Mouse (Mus musculus) heart, embryonic 13.5 days (tissue): Measurements from ENCODE around the gene Pdik1l. TPM values are rescaled to one million over a fixed set of nuclear protein-coding genes. Genes with fewer than 3 reads are reported as not detected.

ENCODE experiments used
- ATAC-seq: fragments of 200-750 bp; cut with Nextera tagmentation; 2 replicates; pipeline ENCODE4 v1.8.0; 2017; ENCODE audit warnings: moderate TSS enrichment; ENCODE audit not compliant: insufficient number of reproducible peaks, low FRiP score, low TSS enrichment; ENCODE audit errors: extremely low read depth
- H3K27ac ChIP-seq: fragments of 300-500 bp; sonication (generic); replicated peaks from 2 replicates; pipeline ENCODE4 v1.5.1; 2015; ENCODE audit warnings: moderate library complexity, mild to moderate bottlenecking, inconsistent platforms
- H3K27me3 ChIP-seq: fragments of 300-500 bp; sonication (generic); replicated peaks from 2 replicates; pipeline ENCODE4 v1.6.1; 2015; ENCODE audit warnings: mild to moderate bottlenecking, inconsistent platforms
- H3K36me3 ChIP-seq: fragments of 300-500 bp; sonication (generic); 2 replicates; pipeline ENCODE4 v1.6.1; 2015; ENCODE audit warnings: mild to moderate bottlenecking, inconsistent platforms
- H3K4me1 ChIP-seq: fragments of 300-500 bp; sonication (generic); 2 replicates; pipeline ENCODE4 v1.6.1; 2015; ENCODE audit warnings: inconsistent platforms
- H3K4me2 ChIP-seq: fragments of 300-500 bp; sonication (generic); 2 replicates; pipeline ENCODE4 v1.6.1; 2015; ENCODE audit warnings: inconsistent platforms, mild to moderate bottlenecking, moderate library complexity
- H3K4me3 ChIP-seq: fragments of 300-500 bp; sonication (generic); 2 replicates; pipeline ENCODE4 v1.5.1; 2015; ENCODE audit warnings: moderate library complexity, mild to moderate bottlenecking, inconsistent platforms
- H3K9ac ChIP-seq: fragments of 300-500 bp; sonication (generic); 2 replicates; pipeline ENCODE4 v1.6.1; 2015; ENCODE audit warnings: inconsistent platforms, mild to moderate bottlenecking, moderate library complexity
- H3K9me3 ChIP-seq: fragments of 300-500 bp; sonication (generic); 2 replicates; pipeline ENCODE4 v1.6.1; 2016; ENCODE audit warnings: inconsistent platforms
- WGBS: fragments of 180-500 bp; shearing (Covaris S2); methylation state at CpG from one replicate; pipeline ENCODE4 v1.1.7; 2015; ENCODE audit warnings: mixed read lengths; 5-methylcytosine and 5-hydroxymethylcytosine counted together
- polyA plus RNA-seq: library from polyadenylated mRNA; unstranded; fragments of >200 nt; fragmentation: Nextera tagmentation; extraction: Ambion mirVana; gene quantifications from 2 replicates; pipeline ENCODE4 v1.2.1, GENCODE M21; 2015

Gene Pdik1l
- polyA plus RNA-seq, 1 experiment from 2014 or later = 13.5 TPM

DNA sequence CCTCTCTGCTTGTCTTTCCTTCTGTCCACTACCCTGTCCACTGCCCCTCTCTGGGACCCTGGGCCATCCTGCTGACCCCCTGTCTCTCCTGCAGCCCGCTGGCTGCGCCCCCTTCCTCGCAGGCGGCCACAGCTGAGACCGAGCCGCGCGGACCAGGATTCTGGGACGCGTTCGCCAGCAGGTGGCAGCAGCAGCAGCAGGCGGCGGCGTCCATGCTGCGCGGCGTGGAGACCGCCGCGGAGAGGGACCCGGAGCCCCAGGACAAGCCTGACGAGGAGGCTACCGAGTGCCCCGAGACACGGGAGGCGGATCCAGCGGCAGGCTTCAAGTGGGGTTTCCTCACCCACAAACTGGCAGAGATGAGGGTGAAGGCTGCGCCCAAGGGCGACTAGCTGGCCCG, 38.0 kb downstream of the Pdik1l start:
- Histone ChIP-seq H3K4me3 (peak overlapping the region; percentile 60), H3K4me2 (peak overlapping the region; percentile 96), H3K36me3 (no peaks in the 10 kb centered on the region), H3K4me1 (peaks cover 62% of the 10 kb centered on the region), H3K27me3 (peaks cover 85% of the 10 kb centered on the region), H3K9ac (peak overlapping the region; percentile 76), H3K27ac (no peak overlapping the region), H3K9me3 (no peaks in the 10 kb centered on the region)
- no peak for ATAC-seq
- under 1% methylated on average over 30 of the region's 30 CpGs for WGBS

DNA sequence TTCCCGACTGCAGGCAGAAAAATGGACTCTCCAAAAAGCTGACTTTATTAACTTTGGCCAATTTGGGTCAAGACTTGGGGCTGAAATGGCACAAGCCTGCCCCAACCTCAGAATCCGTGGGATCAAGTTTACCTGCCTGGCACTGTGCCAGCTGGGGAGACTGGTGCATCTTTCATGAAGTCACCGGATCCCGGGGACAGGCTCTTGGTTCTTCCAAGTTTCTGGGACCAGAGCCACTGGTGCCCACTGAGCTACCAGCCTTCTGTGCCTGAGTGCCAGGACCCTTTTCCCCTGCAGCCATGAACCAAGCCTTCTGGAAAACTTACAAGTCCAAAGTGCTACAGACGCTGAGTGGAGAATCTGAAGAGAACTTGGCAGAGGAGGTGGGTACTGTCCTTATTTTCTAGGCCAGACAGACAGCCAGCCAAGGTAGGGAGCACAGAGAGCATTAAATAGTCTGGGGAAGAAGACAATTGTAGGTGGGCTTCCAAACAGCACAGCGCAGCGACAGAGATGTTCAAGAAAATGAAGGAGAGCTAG, 40.9 kb downstream of the Pdik1l start, which contains the start of gene Gm30191:
Gene Gm30191, plus strand, starts transcription at position 217 of the 540 bp plus-strand sequence.
- Histone ChIP-seq H3K36me3 (no peaks in the 10 kb centered on the region), H3K27ac (no peak within 1 kb of the TSS), H3K9ac (peak within 1 kb of the TSS; percentile 88), H3K4me1 (peaks cover 42% of the 10 kb centered on the region), H3K27me3 (peaks cover 59% of the 10 kb centered on the region), H3K4me3 (peak within 1 kb of the TSS; percentile 79), H3K9me3 (no peaks in the 10 kb centered on the region), H3K4me2 (peak within 1 kb of the TSS; percentile 98)
- ATAC-seq = no peak
- 62% methylated on average over 7 of the region's 7 CpGs for WGBS

DNA sequence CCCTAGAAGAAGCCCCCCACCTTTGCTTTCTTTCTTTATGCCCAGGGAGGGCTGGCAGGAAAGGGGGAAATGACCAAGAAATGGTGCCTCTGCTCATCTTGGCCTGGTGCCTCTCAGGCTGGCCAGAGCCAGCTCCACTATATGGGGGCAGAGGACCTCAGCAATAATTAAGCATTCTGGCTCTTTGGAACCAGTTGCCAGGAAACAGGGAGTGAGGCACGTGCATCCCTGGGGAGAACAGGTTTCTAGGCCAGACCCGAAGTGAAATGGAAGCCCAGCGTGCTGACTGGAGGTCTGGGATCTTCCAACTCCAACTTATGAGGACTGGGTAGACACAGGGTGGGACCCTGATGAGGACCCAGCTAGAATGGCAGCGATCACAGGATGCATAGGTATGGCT, 41.4 kb downstream of the Pdik1l start:
- Histone ChIP-seq H3K4me2 (no peak overlapping the region), H3K27ac (no peak overlapping the region), H3K4me1 (peaks cover 37% of the 10 kb centered on the region), H3K4me3 (no peak overlapping the region), H3K9ac (no peak overlapping the region), H3K9me3 (no peaks in the 10 kb centered on the region), H3K36me3 (no peaks in the 10 kb centered on the region), H3K27me3 (peaks cover 53% of the 10 kb centered on the region)
- WGBS = 53% methylated on average over 4 of the region's 4 CpGs
- no peak for ATAC-seq

DNA sequence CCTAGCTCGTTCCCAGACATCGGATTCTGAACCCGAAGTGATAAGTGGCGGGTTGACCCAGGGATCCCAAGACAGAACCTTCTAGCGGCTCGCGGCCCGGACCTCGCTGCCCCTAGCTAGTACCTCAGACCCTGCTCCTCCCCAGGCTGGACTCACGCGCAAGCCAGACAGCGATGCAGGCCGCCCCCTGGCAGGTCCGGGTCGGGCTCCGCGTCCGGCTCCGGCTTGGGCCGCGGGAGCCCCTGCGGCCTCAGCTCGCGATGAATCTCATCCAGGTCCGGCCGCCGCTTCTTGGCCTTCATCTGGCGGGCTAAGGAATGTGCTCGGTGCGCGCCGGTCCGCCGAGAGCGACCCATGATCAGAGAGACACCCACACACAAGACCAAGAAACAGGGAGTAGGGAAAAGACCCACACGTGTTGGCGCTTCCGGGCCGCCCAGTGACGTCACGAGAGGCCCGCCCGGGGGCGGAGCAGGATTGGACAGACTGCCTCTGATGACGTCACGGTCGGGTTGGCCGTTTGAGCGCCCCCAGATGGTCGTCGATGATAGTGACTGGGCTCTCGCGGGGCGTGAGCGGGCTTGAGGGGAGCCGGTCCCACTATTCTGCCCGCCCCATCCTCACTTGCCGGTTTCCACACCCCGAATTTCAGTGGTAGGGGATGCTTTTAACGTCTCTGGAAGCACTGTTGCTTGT, 42.4 kb downstream of the Pdik1l start, which contains the start of gene Zfp593:
Gene Zfp593, minus strand, starts transcription at position 445 of the 696 bp plus-strand sequence.
- no peaks in the 10 kb centered on the region for H3K9me3 ChIP-seq
- H3K4me1 ChIP-seq = peaks cover 27% of the 10 kb centered on the region
- peaks cover 44% of the 10 kb centered on the region for H3K27me3 ChIP-seq
- H3K27ac ChIP-seq = no peak within 1 kb of the TSS
- under 1% methylated on average over 60 of the region's 60 CpGs for WGBS
- peak within 1 kb of the TSS; percentile 98 for H3K4me2 ChIP-seq
- no peaks in the 10 kb centered on the region for H3K36me3 ChIP-seq
- ATAC-seq = peak; percentile 80
- H3K4me3 ChIP-seq = peak within 1 kb of the TSS; percentile 79
- peak within 1 kb of the TSS; percentile 88 for H3K9ac ChIP-seq

DNA sequence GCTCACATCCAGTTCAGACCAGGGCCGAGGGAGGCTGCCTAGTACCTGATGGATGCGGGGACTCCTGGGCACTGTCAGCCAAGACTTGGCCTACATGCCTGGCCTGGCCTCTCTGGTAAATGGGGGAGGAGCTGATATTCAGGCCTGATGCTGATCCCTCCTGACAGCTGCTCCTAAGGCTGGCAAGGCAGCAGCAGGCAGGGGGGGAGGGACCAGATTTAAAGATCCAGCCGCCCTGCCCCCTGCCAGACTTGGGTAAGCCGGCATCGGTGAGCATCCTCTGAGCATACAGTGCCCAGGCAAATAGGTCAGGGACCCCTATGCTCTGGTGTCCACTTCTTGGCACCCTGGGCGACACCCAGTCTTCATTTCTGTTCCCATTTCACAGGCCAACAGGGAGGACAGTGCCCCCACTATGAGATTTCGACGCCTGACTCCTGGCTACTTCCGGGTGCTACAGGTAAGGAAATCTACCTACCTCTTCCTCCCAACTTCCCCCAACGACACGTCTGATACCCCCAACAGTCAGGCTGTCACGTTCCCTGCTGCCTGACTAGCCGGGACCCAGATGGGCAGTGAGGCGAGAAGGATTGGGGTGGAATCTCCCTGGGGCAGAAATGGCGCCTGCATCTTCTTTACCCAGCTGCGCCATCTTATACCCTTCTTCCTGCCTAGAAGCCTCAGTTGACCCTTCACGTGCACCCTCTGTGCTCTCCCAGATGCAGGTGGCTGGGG, 44.0 kb downstream of the Pdik1l start, which contains the start of gene E130218I03Rik:
Gene E130218I03Rik, plus strand, starts transcription at position 147 of the 735 bp plus-strand sequence.
- Histone ChIP-seq H3K36me3 (no peaks in the 10 kb centered on the region), H3K9me3 (no peaks in the 10 kb centered on the region), H3K4me3 (peak within 1 kb of the TSS; percentile 79), H3K4me1 (peaks cover 20% of the 10 kb centered on the region), H3K9ac (peak within 1 kb of the TSS; percentile 88), H3K27ac (no peak within 1 kb of the TSS), H3K4me2 (peak within 1 kb of the TSS; percentile 98), H3K27me3 (peaks cover 29% of the 10 kb centered on the region)
- WGBS = 87% methylated on average over 17 of the region's 17 CpGs
- ATAC-seq = no peak

DNA sequence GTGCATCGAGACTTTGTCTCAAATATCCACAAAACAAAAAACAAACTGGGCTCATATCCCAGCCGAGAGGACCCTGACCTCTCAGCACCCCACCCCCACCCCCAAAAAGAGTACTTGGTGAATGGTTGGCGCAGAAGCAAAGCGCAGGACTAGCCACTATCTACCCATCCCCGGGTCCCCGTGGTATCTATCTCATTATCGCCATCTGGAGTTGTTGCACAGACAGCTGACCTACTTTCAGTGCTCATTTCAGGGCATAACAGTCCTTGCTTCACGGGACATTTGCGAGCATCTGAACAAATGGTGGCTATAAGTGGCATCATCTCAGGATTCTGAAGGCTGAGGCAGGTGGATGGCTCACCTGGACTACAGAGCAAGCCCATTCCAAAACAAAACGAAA, 49.0 kb downstream of the Pdik1l start:
- Histone ChIP-seq H3K9me3 (no peaks in the 10 kb centered on the region), H3K36me3 (no peaks in the 10 kb centered on the region), H3K9ac (peak overlapping the region; percentile 72), H3K27ac (no peak overlapping the region), H3K4me1 (peaks cover 16% of the 10 kb centered on the region), H3K4me3 (peak overlapping the region; percentile 52), H3K4me2 (peak overlapping the region; percentile 83), H3K27me3 (peaks cover 37% of the 10 kb centered on the region)
- no peak for ATAC-seq
- 11% methylated on average over 10 of the region's 10 CpGs for WGBS

DNA sequence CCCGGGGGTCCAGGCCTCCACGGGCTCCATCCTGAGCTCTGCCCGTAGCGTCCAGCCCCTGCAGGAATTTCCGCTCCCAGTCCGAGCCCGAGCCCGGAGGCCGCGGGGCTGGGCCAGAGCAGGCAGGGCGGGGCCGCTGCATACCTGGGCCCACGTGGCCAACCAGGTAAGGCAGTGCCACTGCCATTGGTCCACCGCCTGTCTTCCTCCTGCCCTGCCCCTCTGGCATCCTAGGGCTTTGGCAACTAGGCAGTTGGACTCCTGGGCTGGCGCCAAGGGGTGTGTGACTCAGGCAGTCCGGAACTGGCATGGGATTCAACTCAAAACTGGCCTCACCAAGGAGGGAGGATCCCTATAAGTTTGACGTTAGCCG, 49.4 kb downstream of the Pdik1l start, which contains the start of gene Cnksr1:
Gene Cnksr1, minus strand, starts transcription at position 121 of the 373 bp plus-strand sequence.
- Histone ChIP-seq H3K27ac (no peak within 1 kb of the TSS), H3K4me3 (peak within 1 kb of the TSS; percentile 52), H3K36me3 (no peaks in the 10 kb centered on the region), H3K4me1 (peaks cover 16% of the 10 kb centered on the region), H3K27me3 (peaks cover 41% of the 10 kb centered on the region), H3K9me3 (no peaks in the 10 kb centered on the region), H3K9ac (peak within 1 kb of the TSS; percentile 72), H3K4me2 (peak within 1 kb of the TSS; percentile 83)
- ATAC-seq = no peak
- under 1% methylated on average over 18 of the region's 18 CpGs for WGBS

DNA sequence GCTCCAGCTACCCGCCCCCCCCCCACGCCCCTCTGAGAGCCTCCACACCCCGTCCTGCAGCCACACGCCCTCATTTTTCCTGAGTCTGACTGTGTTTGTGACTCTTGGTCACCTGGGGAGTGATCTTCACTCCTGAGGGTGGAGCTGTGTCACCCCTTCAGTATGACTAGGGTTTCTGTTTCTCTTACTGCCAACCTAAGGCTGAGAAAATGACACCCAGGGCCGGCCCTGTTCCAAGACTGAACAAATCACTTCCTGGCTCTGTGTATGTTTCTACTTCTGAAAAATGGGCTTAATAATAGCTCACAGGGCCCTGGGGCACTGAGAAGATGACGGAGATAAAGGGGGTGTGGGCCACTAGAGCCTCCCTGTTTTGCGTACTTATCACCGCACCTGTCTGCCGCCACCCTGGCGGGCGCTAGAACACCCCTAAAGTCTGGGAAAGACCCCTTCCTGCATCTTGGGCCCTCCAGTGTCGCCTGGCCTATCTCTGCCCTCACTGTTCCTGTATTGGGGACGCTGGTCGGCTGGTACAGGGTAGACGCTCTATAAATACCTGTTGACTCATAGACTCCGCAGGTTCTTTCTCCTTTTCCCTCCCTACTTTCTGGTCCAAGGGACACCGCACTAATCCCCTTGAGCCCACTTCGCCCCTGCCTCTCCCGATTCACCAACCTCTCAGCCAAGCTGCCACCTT, 50.0 kb downstream of the Pdik1l start:
- H3K27ac ChIP-seq = no peak overlapping the region
- peaks cover 16% of the 10 kb centered on the region for H3K4me1 ChIP-seq
- peak overlapping the region; percentile 72 for H3K9ac ChIP-seq
- peaks cover 46% of the 10 kb centered on the region for H3K27me3 ChIP-seq
- no peak for ATAC-seq
- peak overlapping the region; percentile 83 for H3K4me2 ChIP-seq
- no peaks in the 10 kb centered on the region for H3K36me3 ChIP-seq
- 20% methylated on average over 19 of the region's 19 CpGs for WGBS
- H3K9me3 ChIP-seq = no peaks in the 10 kb centered on the region
- peak overlapping the region; percentile 52 for H3K4me3 ChIP-seq

DNA sequence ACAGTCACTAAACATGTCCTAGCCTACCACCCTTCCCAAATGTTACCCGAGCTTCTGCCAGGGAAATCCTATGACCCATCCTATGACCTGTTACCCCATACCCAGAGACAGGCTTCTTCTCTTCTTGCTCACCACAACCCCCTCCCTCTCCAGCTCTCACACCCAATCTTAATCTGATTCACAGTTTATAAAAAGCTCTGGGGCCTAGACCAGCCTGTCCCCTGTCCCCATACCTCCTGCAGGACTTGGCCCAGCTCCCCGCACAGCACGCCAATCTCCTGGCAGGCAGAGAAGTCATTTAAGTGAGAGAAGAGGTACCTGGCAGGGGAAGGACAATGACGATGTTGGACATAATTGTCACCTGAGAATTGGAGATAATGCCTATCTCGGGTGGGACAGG, 52.8 kb downstream of the Pdik1l start:
- no peak for ATAC-seq
- no peak overlapping the region for H3K4me3 ChIP-seq
- H3K4me2 ChIP-seq = no peak overlapping the region
- H3K36me3 ChIP-seq = no peaks in the 10 kb centered on the region
- no peak overlapping the region for H3K27ac ChIP-seq
- WGBS = 63% methylated on average over 5 of the region's 5 CpGs
- H3K9me3 ChIP-seq = no peaks in the 10 kb centered on the region
- peaks cover 52% of the 10 kb centered on the region for H3K27me3 ChIP-seq
- no peak overlapping the region for H3K9ac ChIP-seq
- peaks cover 16% of the 10 kb centered on the region for H3K4me1 ChIP-seq

DNA sequence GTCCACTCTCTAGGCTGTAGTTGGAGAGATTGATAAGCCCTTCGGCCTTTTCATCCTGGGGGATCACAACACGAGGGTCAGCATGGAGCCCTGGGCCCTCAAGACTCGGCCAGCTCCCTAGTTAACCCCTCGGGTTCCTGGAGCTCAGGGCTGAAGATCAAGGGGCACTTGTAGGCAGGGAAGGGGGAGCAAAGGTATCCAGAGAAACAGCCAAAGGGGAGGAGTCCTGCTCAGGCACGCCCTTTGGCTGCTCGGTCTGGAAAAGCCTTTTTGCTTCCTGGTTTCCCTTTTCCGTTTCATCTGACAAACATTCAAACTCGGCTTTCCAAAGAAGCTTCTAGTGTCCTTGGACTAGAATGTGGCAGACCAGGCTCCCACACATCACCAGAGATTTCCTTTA, 57.3 kb downstream of the Pdik1l start:
- Histone ChIP-seq H3K4me3 (no peak overlapping the region), H3K27me3 (peaks cover 30% of the 10 kb centered on the region), H3K4me2 (no peak overlapping the region), H3K4me1 (no peaks in the 10 kb centered on the region), H3K9ac (no peak overlapping the region), H3K36me3 (no peaks in the 10 kb centered on the region), H3K9me3 (no peaks in the 10 kb centered on the region), H3K27ac (no peak overlapping the region)
- 25% methylated on average over 8 of the region's 8 CpGs for WGBS
- ATAC-seq = no peak

DNA sequence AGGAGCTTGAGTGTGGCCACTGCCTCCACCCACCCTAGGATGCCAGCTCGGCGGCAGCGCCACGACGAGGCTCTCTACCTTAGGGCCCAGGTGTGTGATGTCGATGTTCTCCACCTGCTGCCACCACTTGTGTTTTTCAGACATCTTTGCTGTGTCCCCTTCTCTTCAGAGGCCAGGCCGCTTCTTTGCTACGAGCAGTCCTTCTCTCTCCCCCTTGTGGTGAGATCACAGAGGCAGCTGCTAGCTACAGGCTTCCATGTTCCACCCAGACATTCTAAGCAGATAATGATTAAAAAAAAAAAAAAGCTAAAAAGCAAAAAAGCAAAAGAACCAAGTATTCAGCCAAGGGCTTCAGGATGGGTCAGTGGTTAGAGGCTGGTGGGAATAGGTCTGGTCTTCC, 60.5 kb downstream of the Pdik1l start, which contains the start of gene Catsper4:
Gene Catsper4, minus strand, starts transcription at position 190 of the 400 bp plus-strand sequence.
- H3K9me3 ChIP-seq = no peaks in the 10 kb centered on the region
- 56% methylated on average over 8 of the region's 8 CpGs for WGBS
- no peak within 1 kb of the TSS for H3K4me2 ChIP-seq
- H3K9ac ChIP-seq = no peak within 1 kb of the TSS
- peaks cover 11% of the 10 kb centered on the region; the same call in 1 of the 2 replicates for H3K27me3 ChIP-seq
- H3K4me1 ChIP-seq = no peaks in the 10 kb centered on the region
- ATAC-seq = no peak
- no peaks in the 10 kb centered on the region for H3K36me3 ChIP-seq
- no peak within 1 kb of the TSS for H3K27ac ChIP-seq
- H3K4me3 ChIP-seq = no peak within 1 kb of the TSS
